In genomic region chr15:25227496-25227895, GRCm38 (mm10) we compare ENCODE assay signal across 16 mouse cellular contexts.
DNase-seq lines count a peak whose midpoint lies in the region; ATAC-seq and TF ChIP-seq lines count a peak whose summit lies in the region.
"Had no signal": no experiment of that assay in that cellular context is flagged by ENCODE, and none has a peak within 500 bp of the region (broad histone marks: within the 10 kb centered on the region; RNA-seq: fewer than 3 reads in every experiment).

No protein-coding gene starts in this region.

- H3K9me3 ChIP-seq in hindbrain, embryonic 16.5 days (ENCODE audit: control insufficient read depth, low read length), result no peaks in the 10 kb centered on the region
- H3K9me3 ChIP-seq: embryonic facial prominence, embryonic 12.5 days; forebrain, embryonic 15.5 days; heart, embryonic 12.5 days had no signal

- TF ChIP-seq CTCF in kidney, adult 2 months (conservative IDR thresholded peaks at IDR 0.05; ENCODE audit: insufficient read depth, insufficient read length, low read depth, low read length), result no peak
- no peak for TF ChIP-seq CTCF in spleen, adult 2 months (IDR thresholded peaks at IDR 0.05; ENCODE audit: extremely low read depth, insufficient read depth, insufficient read length, insufficient replicate concordance)

- H3K27me3 ChIP-seq in kidney, adult 2 months (replicated peaks; ENCODE audit: control insufficient read depth, insufficient read depth, low read length), result no peaks in the 10 kb centered on the region
- no peaks in the 10 kb centered on the region for H3K27me3 ChIP-seq in spleen, adult 2 months (ENCODE audit: control insufficient read depth, insufficient read depth, low read length)
- H3K27me3 ChIP-seq in hindbrain, embryonic 16.5 days (replicated peaks; ENCODE audit: control insufficient read depth, insufficient read depth, low read length), result no peaks in the 10 kb centered on the region
- H3K27me3 ChIP-seq: embryonic facial prominence, embryonic 12.5 days; heart, embryonic 12.5 days; Patski had no signal

- WGBS in kidney, adult 2 months, result 44% methylated on average over 7 of the region's 7 CpGs
- 4% methylated on average over 7 of the region's 7 CpGs for WGBS in spleen, adult 2 months
- 56% methylated on average over 7 of the region's 7 CpGs for WGBS in hindbrain, embryonic 16.5 days

- H3K9ac ChIP-seq in hindbrain, embryonic 16.5 days (ENCODE audit: low read depth, low read length), result no peak overlapping the region
- H3K9ac ChIP-seq: embryonic facial prominence, embryonic 12.5 days; forebrain, embryonic 15.5 days; heart, embryonic 12.5 days had no signal

- peak; percentile 42 for DNase-seq in kidney, adult 2 months
- no peak for DNase-seq in kidney, adult 18-20 months
- peak in 1 of 2 experiments; percentile 7 for DNase-seq in spleen, adult 2 months (ENCODE audit: low read depth in 1 of 2, low spot score in 2 of 2)
- DNase-seq in spleen, postnatal 10 days (ENCODE audit: low spot score in 2 of 2), result no peak
- peak; percentile 44 for DNase-seq in naive thymus-derived CD4-positive, alpha-beta T cell, adult 2 months (ENCODE audit: low read depth)
- DNase-seq in cerebellum, adult 9-11 months, result no peak
- DNase-seq: cerebellum, postnatal 14 days; kidney, postnatal 10 days; lung, adult 2 months had no signal

- no peak for TF ChIP-seq POLR2A in kidney, adult 2 months (IDR thresholded peaks at IDR 0.05; ENCODE audit: low read depth, low read length)
- TF ChIP-seq POLR2A in spleen, adult 2 months (IDR thresholded peaks at IDR 0.05; ENCODE audit: low read depth, low read length), result no peak

- no peak overlapping the region for H3K4me2 ChIP-seq in hindbrain, embryonic 16.5 days (ENCODE audit: low read length)
- H3K4me2 ChIP-seq: embryonic facial prominence, embryonic 12.5 days; forebrain, embryonic 15.5 days; heart, embryonic 12.5 days had no signal

- H3K36me3 ChIP-seq in kidney, adult 2 months (ENCODE audit: control insufficient read depth, insufficient read depth, low read length), result no peaks in the 10 kb centered on the region
- H3K36me3 ChIP-seq in spleen, adult 2 months (ENCODE audit: control insufficient read depth, insufficient read depth, low read length), result no peaks in the 10 kb centered on the region
- H3K36me3 ChIP-seq in hindbrain, embryonic 16.5 days (ENCODE audit: control insufficient read depth, insufficient read depth, low read length), result no peaks in the 10 kb centered on the region
- H3K36me3 ChIP-seq: embryonic facial prominence, embryonic 12.5 days; forebrain, embryonic 15.5 days; heart, embryonic 12.5 days had no signal

- ATAC-seq in granulocyte monocyte progenitor cell, adult 5-6 weeks (replicated peaks; ENCODE audit: poor library complexity, severe bottlenecking), result peak; percentile 86
- ATAC-seq in hindbrain, embryonic 16.5 days, result no peak
- ATAC-seq: forebrain, embryonic 15.5 days; Patski had no signal

- H3K4me3 ChIP-seq in kidney, adult 2 months (ENCODE audit: insufficient read depth, low read depth, low read length), result no peak overlapping the region
- H3K4me3 ChIP-seq in spleen, adult 2 months (ENCODE audit: extremely low read depth, insufficient read depth, insufficient read length), result no peak overlapping the region
- no peak overlapping the region for H3K4me3 ChIP-seq in hindbrain, embryonic 16.5 days (ENCODE audit: low read length)
- H3K4me3 ChIP-seq: embryonic facial prominence, embryonic 12.5 days; forebrain, embryonic 15.5 days; heart, embryonic 12.5 days had no signal

- no peak overlapping the region for H3K27ac ChIP-seq in kidney, adult 2 months (ENCODE audit: insufficient read depth, low read depth, low read length)
- H3K27ac ChIP-seq in spleen, adult 2 months (ENCODE audit: insufficient read depth, low read length), result 0 out of 2 replicates have a peak overlapping the region, but pooled peaks have one; percentile 28
- H3K27ac ChIP-seq in hindbrain, embryonic 16.5 days (ENCODE audit: low read depth, low read length), result no peak overlapping the region
- H3K27ac ChIP-seq: embryonic facial prominence, embryonic 12.5 days; forebrain, embryonic 15.5 days; macrophage had no signal

- no peaks in the 10 kb centered on the region for H3K4me1 ChIP-seq in kidney, adult 2 months (ENCODE audit: control insufficient read depth, insufficient read depth, low read length)
- H3K4me1 ChIP-seq in spleen, adult 2 months (ENCODE audit: control insufficient read depth, insufficient read depth, insufficient read length), result peaks cover 2% of the 10 kb centered on the region
- no peaks in the 10 kb centered on the region for H3K4me1 ChIP-seq in hindbrain, embryonic 16.5 days (ENCODE audit: control insufficient read depth, insufficient read depth, low read depth, low read length)
- H3K4me1 ChIP-seq: heart, embryonic 12.5 days had no signal

Comparison
In these comparisons a context has a peak if more than half of its experiments do, and no peak if none do; other contexts are left out.
1. DNase-seq: peak in kidney, adult 2 months (single experiment) and naive thymus-derived CD4-positive, alpha-beta T cell, adult 2 months (single experiment); none in kidney, adult 18-20 months (single experiment), spleen, postnatal 10 days (0 of 2) and cerebellum, adult 9-11 months (single experiment).